Mouse (Mus musculus) small intestine, adult 10 weeks (tissue): ENCODE data around the gene Cog5. TPM values are rescaled to one million over a fixed set of nuclear protein-coding genes. Genes with fewer than 3 reads are reported as not detected.

Experiments used
- polyA plus RNA-seq: library from polyadenylated mRNA; stranded (reverse); fragments of 350-450 nt; fragmentation: Illumina TruSeq; extraction: RNeasy Lipid Tissue Mini Kit (QIAGEN cat#74804); gene quantifications from one replicate; pipeline ENCODE4 v1.2.3, GENCODE M21; 2014; ENCODE audit warnings: low replicate concordance

The Cog5 gene
- 83.7 TPM for polyA plus RNA-seq

DNA sequence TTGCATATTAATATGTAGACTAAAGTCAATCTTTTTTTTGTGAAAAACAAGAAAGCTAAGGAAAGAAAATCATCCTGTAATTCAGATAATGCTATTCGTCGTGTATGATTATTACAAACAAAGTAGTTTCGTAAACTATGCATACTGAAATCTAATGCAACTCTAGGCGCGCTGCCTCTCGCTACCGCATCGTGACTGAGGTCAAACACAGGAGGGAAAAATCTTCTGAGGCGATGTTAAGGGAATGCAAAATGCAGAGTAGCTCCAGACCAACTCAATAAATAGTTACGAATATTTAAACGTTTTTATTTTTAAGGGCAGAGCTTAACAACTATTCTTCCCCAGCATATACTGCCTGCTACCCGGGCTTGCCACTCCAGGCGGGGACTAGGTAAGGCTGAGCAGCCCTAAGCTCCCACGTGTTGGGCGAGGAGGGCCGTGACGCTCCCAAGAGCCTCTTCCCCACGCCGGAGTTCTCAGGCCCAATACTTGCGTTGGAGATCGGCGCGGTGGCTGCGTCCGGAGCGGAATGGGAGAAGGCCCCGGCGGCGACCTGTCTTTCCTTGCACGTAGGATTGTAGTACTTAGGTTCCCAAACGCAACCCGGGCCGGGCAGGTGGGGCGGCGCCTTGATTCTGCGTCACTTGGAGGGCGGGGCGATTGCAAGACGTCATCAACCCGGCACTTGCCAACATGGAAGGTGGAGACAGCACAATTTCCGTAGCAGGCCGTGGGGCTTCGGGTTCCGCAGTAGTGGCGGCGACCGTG, at the start of gene Cog5, which contains the start of gene Dus4l:
Cog5 (plus strand) TSS at position 673 of the 768 bp plus-strand sequence.
Dus4l (minus strand) TSS at position 630 of the 768 bp plus-strand sequence.

DNA sequence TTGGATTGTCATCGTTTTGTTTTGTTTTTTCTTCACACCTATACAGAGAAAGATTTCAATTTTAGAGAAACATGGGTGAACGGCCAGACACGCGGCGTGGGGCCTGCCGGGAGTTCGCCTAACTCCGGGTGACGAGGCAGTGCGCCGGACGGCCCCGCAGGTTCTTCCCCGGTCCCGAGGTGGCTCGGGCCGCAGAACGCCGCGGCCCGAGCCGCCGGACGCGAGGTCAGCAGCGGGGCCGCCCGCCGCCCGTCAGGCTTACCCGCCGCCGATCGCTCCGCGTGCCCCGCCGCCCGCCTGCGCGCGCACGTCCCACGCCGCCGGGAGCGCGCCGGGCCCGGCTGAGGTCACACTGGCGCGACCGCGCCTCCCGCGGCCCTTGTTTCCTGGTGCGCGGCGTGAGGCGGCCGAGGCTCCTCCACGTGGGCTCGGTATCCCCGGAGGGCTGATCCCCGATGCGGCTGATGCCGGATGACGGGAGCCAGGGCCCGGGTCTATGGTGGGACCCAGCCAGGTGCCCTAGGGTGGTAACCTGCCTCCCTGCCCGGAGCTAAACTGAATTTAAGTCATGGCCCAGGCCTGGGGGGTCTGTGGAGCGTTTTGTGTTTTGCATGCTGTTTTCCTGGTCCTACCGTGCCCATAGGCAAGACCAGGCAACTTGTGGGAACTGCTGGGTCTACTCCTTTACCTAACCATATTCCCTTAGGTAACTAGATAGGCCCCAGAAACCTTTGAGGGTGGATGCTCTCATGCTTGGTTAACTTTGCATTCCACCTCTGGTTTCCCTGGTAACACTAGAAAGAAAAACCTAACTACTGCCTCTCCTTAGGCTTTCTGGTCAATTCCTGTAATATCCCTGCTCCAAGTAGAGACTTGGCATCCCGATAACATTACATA, 20.1 kb upstream of the Cog5 start, which contains the start of gene Bcap29:
Bcap29 (minus strand) TSS at position 316 of the 897 bp plus-strand sequence.

DNA sequence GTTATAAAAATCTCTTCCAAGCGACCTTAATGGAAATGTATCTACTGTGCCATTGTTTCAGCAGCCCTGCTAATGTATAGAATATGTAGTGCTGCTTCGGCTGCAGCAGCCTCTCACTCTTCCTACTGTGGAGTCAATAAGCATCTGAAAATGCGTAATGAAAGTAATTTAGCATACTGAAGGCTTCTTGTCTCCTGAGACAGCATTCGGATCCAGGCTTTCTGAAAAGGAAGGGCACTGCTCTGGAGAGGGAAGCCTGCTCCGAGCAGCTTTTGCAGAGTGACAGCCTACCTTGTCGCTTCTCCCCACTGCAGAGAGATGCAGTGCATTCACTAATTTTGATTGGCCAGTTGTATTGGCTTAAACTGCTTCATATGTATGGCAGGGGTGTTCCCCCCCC, 58.9 kb downstream of the Cog5 start, which contains the start of gene Gpr22:
Gpr22 (minus strand) TSS at position 348 of the 400 bp plus-strand sequence.

DNA sequence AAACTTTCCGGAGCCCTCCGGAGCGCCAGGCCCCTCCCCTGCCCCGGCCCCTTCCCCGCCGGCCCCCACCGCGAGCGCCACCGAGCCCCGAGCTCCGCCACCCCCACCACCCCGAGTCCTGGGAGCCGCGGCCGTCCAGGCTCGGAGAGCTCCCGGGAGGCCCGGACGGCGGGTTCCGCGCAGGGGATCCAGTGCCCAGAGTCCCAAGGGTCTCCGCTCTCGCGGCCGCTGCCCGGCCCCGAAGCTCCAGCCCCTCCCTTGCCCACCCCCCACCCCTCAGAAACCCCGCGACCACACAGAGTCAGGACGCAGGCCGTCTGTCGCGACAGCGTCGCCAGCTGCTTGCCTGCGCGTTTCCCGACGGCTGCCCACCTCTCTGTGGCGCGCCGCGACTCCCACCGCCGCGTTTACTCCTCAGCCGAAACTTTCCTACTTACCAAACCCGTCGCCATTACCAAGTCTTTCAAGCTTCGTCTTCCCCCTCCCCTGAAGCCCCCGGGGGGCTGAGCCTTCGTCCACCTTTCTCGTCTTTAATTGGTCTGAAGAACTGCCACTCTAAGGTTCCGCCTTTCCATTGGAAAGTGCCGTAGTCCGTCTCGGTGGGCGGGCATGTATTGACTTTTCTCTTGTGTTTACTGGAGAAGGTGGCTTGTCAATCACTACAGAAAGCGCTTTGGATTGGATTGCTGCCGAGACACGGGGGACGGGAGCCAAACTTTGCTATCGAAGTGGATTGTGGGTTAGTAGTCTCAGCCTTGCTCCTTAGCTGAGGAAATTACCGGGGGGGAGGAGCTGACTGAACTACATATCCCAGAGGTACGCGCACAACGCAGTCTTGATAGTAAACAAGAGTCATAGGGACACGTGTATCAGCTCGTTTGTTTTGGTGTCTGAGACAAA, 295.3 kb downstream of the Cog5 start, which contains the start of gene Hbp1:
Hbp1 (minus strand) TSS at position 777 of the 900 bp plus-strand sequence.

Other genes starting within 250 kb of the Cog5 start
- 28.6 TPM for gene Cbll1, start 155.3 kb upstream of the Cog5 start, polyA plus RNA-seq
- 0.11 TPM for gene Slc26a4, start 94.9 kb upstream of the Cog5 start, polyA plus RNA-seq
- 52.8 TPM for gene Bcap29, start 20.2 kb upstream of the Cog5 start, polyA plus RNA-seq
- 10.2 TPM for gene Dus4l, start within 50 bp of the Cog5 start, polyA plus RNA-seq
- 4.7 TPM for gene Gpr22, start 59.1 kb downstream of the Cog5 start, polyA plus RNA-seq